Mouse (Mus musculus) small intestine, adult 2 months (tissue): ENCODE results near the gene Btrc. TPM values are rescaled to one million over a fixed set of nuclear protein-coding genes. Genes with fewer than 3 reads are reported as not detected.
"Not testable (repeated sequence)": the region's sequence is repeated elsewhere in the genome, so short reads cannot be mapped to it uniquely, and the experiment has no call there.

Source experiments
- H3K27ac ChIP-seq: fragments of 200-500 bp; 2 replicates; pipeline ENCODE4 v1.5.1; 2012; ENCODE audit warnings: low read depth, low read length, control low read depth, inconsistent platforms; ENCODE audit not compliant: insufficient read depth
- H3K27me3 ChIP-seq: fragments of 200-500 bp; 2 replicates; pipeline ENCODE4 v1.6.1; 2012; ENCODE audit warnings: mild to moderate bottlenecking, moderate library complexity, low read length, inconsistent platforms; ENCODE audit not compliant: control insufficient read depth, insufficient read depth
- H3K36me3 ChIP-seq: fragments of 200-500 bp; 2 replicates; pipeline ENCODE4 v1.6.1; 2012; ENCODE audit warnings: mild to moderate bottlenecking, low read length, control low read depth, inconsistent platforms; ENCODE audit not compliant: control insufficient read depth, insufficient read depth
- H3K4me1 ChIP-seq: fragments of 200-500 bp; 2 replicates; pipeline ENCODE4 v1.6.1; 2012; ENCODE audit warnings: low read length, inconsistent platforms, mixed read lengths; ENCODE audit not compliant: control insufficient read depth, insufficient read depth, insufficient read length
- H3K4me3 ChIP-seq: fragments of 200-500 bp; 2 replicates; pipeline ENCODE4 v1.5.1; 2012; ENCODE audit warnings: low read depth, mild to moderate bottlenecking, control low read depth, inconsistent platforms, low read length, moderate library complexity
- CTCF ChIP-seq: fragments of 200-500 bp; IDR thresholded peaks from 2 replicates; pipeline ENCODE4 v1.5.1; 2012; ENCODE audit warnings: low read depth, mild to moderate bottlenecking, control low read depth, inconsistent platforms, low read length, moderate library complexity, mixed read lengths; ENCODE audit not compliant: insufficient replicate concordance, insufficient read length; ENCODE audit errors: extremely low read depth
- POLR2A ChIP-seq: fragments of 200-500 bp; IDR thresholded peaks from 2 replicates; pipeline ENCODE4 v1.6.1; 2012; ENCODE audit warnings: low read depth, mild to moderate bottlenecking, control low read depth, inconsistent platforms, low read length, moderate library complexity
- WGBS: fragments of 180-500 bp; shearing (Covaris S2); methylation state at CpG from one replicate; pipeline ENCODE4 v1.1.7; 2018; 5-methylcytosine and 5-hydroxymethylcytosine counted together
- polyA plus RNA-seq: library from polyadenylated mRNA; depleted of rRNA; stranded (reverse); fragments of >200 nt; gene quantifications from 2 replicates; pipeline ENCODE4 v1.2.3, GENCODE M21; 2012

Gene Btrc
- polyA plus RNA-seq, 1 experiment, result 4.2 TPM

GRCm38 (mm10) chr19:45422276-45422675 is 58.7 kb downstream of the Btrc start:
- TF ChIP-seq CTCF (no peak), POLR2A (no peak)
- Histone ChIP-seq H3K27ac (no peak overlapping the region), H3K4me3 (no peak overlapping the region), H3K4me1 (peaks cover 4% of the 10 kb centered on the region; the same call in 1 of the 2 replicates), H3K36me3 (no peaks in the 10 kb centered on the region; the same call in 1 of the 2 replicates), H3K27me3 (no peaks in the 10 kb centered on the region)
- 29% methylated on average over 7 of the region's 7 CpGs for WGBS

GRCm38 (mm10) chr19:45428146-45428545 is 64.6 kb downstream of the Btrc start:
- 53% methylated on average over 4 of the region's 4 CpGs for WGBS
- no peak overlapping the region for H3K27ac ChIP-seq
- no peak overlapping the region for H3K4me3 ChIP-seq
- no peak for TF ChIP-seq CTCF
- TF ChIP-seq POLR2A, result no peak
- no peaks in the 10 kb centered on the region for H3K4me1 ChIP-seq
- H3K27me3 ChIP-seq, result no peaks in the 10 kb centered on the region
- peaks cover 2% of the 10 kb centered on the region; the same call in 1 of the 2 replicates for H3K36me3 ChIP-seq

GRCm38 (mm10) chr19:45430971-45431633 is 67.6 kb downstream of the Btrc start:
- H3K4me3 ChIP-seq, result no peak overlapping the region
- no peak overlapping the region for H3K27ac ChIP-seq
- H3K36me3 ChIP-seq, result 0 out of 2 replicates have a peak, but pooled peaks cover 2% of the 10 kb centered on the region
- H3K4me1 ChIP-seq, result no peaks in the 10 kb centered on the region
- TF ChIP-seq POLR2A (no peak), CTCF (no peak)
- 81% methylated on average over 6 of the region's 6 CpGs for WGBS
- no peaks in the 10 kb centered on the region for H3K27me3 ChIP-seq

- no peak overlapping the region for H3K27ac ChIP-seq
- H3K27me3 ChIP-seq, result no peaks in the 10 kb centered on the region
- TF ChIP-seq POLR2A, result no peak
- TF ChIP-seq CTCF, result no peak
- H3K4me1 ChIP-seq, result no peaks in the 10 kb centered on the region
- 0 out of 2 replicates have a peak, but pooled peaks cover 2% of the 10 kb centered on the region for H3K36me3 ChIP-seq
- WGBS, result 77% methylated on average over 3 of the region's 3 CpGs
- H3K4me3 ChIP-seq, result no peak overlapping the region
These were observed 68.8 kb downstream of the Btrc start for GRCm38 (mm10) chr19:45432351-45432750.

- H3K4me1 ChIP-seq, H3K27me3 ChIP-seq, H3K4me3 ChIP-seq, H3K36me3 ChIP-seq, H3K27ac ChIP-seq: not testable (repeated sequence)
These were observed 72.5 kb downstream of the Btrc start for GRCm38 (mm10) chr19:45436019-45436418.

GRCm38 (mm10) chr19:45437175-45437574 is 73.6 kb downstream of the Btrc start:
- 95% methylated on average over 4 of the region's 4 CpGs for WGBS
- no peaks in the 10 kb centered on the region for H3K36me3 ChIP-seq
- no peaks in the 10 kb centered on the region for H3K4me1 ChIP-seq
- TF ChIP-seq POLR2A, result no peak
- TF ChIP-seq CTCF, result no peak
- H3K4me3 ChIP-seq, result no peak overlapping the region
- H3K27ac ChIP-seq, result no peak overlapping the region
- H3K27me3 ChIP-seq, result no peaks in the 10 kb centered on the region

GRCm38 (mm10) chr19:45438191-45438590 is 74.7 kb downstream of the Btrc start:
- H3K27me3 ChIP-seq, result no peaks in the 10 kb centered on the region
- no peak overlapping the region for H3K4me3 ChIP-seq
- H3K36me3 ChIP-seq, result no peaks in the 10 kb centered on the region
- WGBS, result 94% methylated on average over 5 of the region's 5 CpGs
- H3K4me1 ChIP-seq, result no peaks in the 10 kb centered on the region
- TF ChIP-seq CTCF (no peak), POLR2A (no peak)
- H3K27ac ChIP-seq, result no peak overlapping the region
